Mouse (Mus musculus): ENCODE results near the gene Klf2. TPM values are rescaled to one million over a fixed set of nuclear protein-coding genes. Genes with fewer than 3 reads are reported as not detected.
A peak's percentile ranks its signal among the peaks of the same experiment; 100 is the strongest.

The Klf2 gene
- polyA plus RNA-seq, 1 experiment from 2014 or later, result 22.1 TPM

DNA sequence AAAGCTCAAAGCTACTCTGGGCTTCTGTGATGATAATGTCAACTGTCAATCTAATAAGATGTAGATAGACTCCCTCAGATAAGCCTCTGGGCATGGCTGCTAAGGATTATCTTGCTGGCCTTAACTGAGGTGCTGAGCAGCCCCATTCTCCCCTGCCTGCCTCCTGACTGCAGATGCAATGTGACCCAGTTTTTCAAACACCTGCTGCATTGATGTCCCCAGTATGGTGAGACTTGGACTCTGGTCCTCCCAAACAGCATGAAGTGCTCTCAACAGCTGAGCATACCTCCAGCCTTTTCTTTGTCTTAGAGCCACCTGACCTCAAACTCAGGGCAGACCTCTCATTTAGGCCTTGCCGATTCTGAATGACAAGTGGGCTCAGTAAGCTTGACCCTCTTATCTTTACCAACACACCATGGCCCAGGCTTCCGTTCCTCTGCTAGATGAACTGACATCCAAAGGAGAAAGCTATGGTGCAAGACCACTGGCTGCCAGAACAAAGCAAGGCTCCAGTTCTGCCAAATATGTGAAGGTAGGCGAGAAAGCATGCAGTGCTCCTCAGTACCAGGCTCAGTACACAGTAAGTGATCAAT lies 5.8 kb upstream of the Klf2 start:
- H3K4me1 ChIP-seq (ENCODE audit: control insufficient read depth, insufficient read depth, low read length), result no peaks in the 10 kb centered on the region
- no peaks in the 10 kb centered on the region for H3K9me3 ChIP-seq (ENCODE audit: control insufficient read depth, low read length)
- ATAC-seq (ENCODE audit: low read depth), result no peak
- no peak overlapping the region for H3K9ac ChIP-seq (ENCODE audit: low read depth, low read length)
- no peak overlapping the region for H3K4me2 ChIP-seq (ENCODE audit: low read depth, low read length)
- 81% methylated on average over 3 of the region's 3 CpGs for WGBS
- no peak overlapping the region for H3K4me3 ChIP-seq (ENCODE audit: low read depth, low read length)
- DNase-seq (ENCODE audit: low spot score), result no peak
- H3K27ac ChIP-seq (replicated peaks; ENCODE audit: low read depth, low read length), result no peak overlapping the region
- no peaks in the 10 kb centered on the region for H3K36me3 ChIP-seq (ENCODE audit: control insufficient read depth, insufficient read depth, low read length)
- no peaks in the 10 kb centered on the region for H3K27me3 ChIP-seq (replicated peaks; ENCODE audit: control insufficient read depth, insufficient read depth, low read length)

DNA sequence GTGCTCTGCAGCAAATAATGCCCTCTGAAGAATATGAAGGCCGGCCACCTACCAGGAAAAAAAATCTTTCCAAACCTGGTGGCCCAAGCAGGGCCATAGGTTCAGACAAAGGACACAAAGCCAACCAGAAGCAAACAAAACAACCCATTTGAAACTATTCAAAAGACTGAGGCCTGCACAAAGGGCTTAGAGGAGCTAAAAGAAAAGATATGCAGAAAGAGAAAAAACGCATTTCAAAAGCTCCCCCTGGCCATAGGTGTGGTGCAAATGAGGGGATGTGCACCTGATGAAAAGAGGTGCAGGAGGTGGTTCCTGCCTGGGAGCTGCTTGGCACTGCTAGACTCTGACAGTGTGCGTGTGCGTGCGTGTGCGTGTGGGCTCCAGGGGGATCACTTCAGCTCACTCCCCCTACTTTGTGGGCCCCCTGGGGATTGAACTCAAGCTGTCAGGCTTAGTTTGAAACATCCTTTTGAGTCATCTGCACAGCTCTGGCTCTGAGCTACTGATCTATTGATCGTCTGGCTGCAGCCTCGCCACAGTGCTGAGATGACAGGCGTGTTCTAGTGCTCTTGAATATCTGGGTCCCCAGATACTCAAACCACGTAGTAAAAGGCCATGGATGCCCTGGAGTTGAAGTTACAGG lies 2.7 kb upstream of the Klf2 start:
- H3K4me1 ChIP-seq (ENCODE audit: control insufficient read depth, insufficient read depth, low read length), result no peaks in the 10 kb centered on the region
- ATAC-seq (ENCODE audit: low read depth), result no peak
- 36% methylated on average over 10 of the region's 10 CpGs for WGBS
- no peak for DNase-seq (ENCODE audit: low spot score)
- H3K9ac ChIP-seq (ENCODE audit: low read depth, low read length), result no peak overlapping the region
- H3K27ac ChIP-seq (replicated peaks; ENCODE audit: low read depth, low read length), result no peak overlapping the region
- no peaks in the 10 kb centered on the region for H3K9me3 ChIP-seq (ENCODE audit: control insufficient read depth, low read length)
- no peaks in the 10 kb centered on the region; the same call in 1 of the 2 replicates for H3K36me3 ChIP-seq (ENCODE audit: control insufficient read depth, insufficient read depth, low read length)
- no peak overlapping the region for H3K4me2 ChIP-seq (ENCODE audit: low read depth, low read length)
- H3K27me3 ChIP-seq (replicated peaks; ENCODE audit: control insufficient read depth, insufficient read depth, low read length), result peaks cover 23% of the 10 kb centered on the region
- H3K4me3 ChIP-seq (ENCODE audit: low read depth, low read length), result no peak overlapping the region

DNA sequence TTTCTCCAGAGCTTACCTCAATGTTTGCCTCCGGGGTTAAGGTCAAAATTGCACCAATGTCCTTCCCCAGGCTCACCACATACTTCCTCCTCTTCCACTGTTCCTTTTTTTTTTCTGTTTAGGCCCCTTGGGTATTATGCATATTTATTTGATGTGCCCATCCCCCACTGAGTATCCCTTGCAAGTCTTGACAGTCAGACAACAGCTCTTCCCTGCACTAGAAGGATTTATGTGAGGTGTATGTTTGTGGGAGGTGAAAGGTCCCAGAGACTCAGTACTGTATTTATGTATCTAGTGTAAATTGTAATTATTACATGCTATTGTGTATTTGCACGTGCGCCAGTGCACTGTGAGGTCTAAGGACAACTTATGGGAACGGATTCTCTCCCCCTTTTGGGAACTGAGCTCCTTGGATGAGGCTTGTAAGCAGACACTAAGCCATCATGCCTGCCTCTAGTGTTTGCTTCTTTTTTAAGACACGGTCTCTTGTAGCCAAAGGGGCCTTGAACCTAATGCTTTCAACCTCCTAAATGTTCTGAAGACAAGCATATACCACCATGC lies 1.0 kb upstream of the Klf2 start:
- H3K4me3 ChIP-seq (ENCODE audit: low read depth, low read length), result no peak overlapping the region
- no peak overlapping the region for H3K4me2 ChIP-seq (ENCODE audit: low read depth, low read length)
- H3K36me3 ChIP-seq (ENCODE audit: control insufficient read depth, insufficient read depth, low read length), result no peaks in the 10 kb centered on the region; the same call in 1 of the 2 replicates
- WGBS, result 43% methylated on average over 5 of the region's 5 CpGs
- no peaks in the 10 kb centered on the region for H3K9me3 ChIP-seq (ENCODE audit: control insufficient read depth, low read length)
- ATAC-seq (ENCODE audit: low read depth) (no peak), DNase-seq (ENCODE audit: low spot score) (no peak)
- H3K27me3 ChIP-seq (replicated peaks; ENCODE audit: control insufficient read depth, insufficient read depth, low read length), result peaks cover 38% of the 10 kb centered on the region
- no peaks in the 10 kb centered on the region for H3K4me1 ChIP-seq (ENCODE audit: control insufficient read depth, insufficient read depth, low read length)
- no peak overlapping the region for H3K27ac ChIP-seq (replicated peaks; ENCODE audit: low read depth, low read length)
- H3K9ac ChIP-seq (ENCODE audit: low read depth, low read length), result no peak overlapping the region

- Histone ChIP-seq H3K4me3 (ENCODE audit: low read depth, low read length) (peak overlapping the region; percentile 55), H3K4me2 (ENCODE audit: low read depth, low read length) (peak overlapping the region; percentile 86), H3K9ac (ENCODE audit: low read depth, low read length) (peak overlapping the region; percentile 72), H3K9me3 (ENCODE audit: control insufficient read depth, low read length) (no peaks in the 10 kb centered on the region), H3K27me3 (replicated peaks; ENCODE audit: control insufficient read depth, insufficient read depth, low read length) (peaks cover 38% of the 10 kb centered on the region), H3K4me1 (ENCODE audit: control insufficient read depth, insufficient read depth, low read length) (no peaks in the 10 kb centered on the region), H3K36me3 (ENCODE audit: control insufficient read depth, insufficient read depth, low read length) (no peaks in the 10 kb centered on the region; the same call in 1 of the 2 replicates), H3K27ac (replicated peaks; ENCODE audit: low read depth, low read length) (no peak overlapping the region; the same call in 1 of the 2 replicates)
- no peak for ATAC-seq (ENCODE audit: low read depth)
- no peak for DNase-seq (ENCODE audit: low spot score)
- WGBS, result 2% methylated on average over 24 of the region's 48 CpGs
Measured at GRCm38 (mm10) chr8:72319397-72319796, 564 bp downstream of the Klf2 start.

GRCm38 (mm10) chr8:72319921-72320802 lies 1.3 kb downstream of the Klf2 start:
- no peaks in the 10 kb centered on the region for H3K4me1 ChIP-seq (ENCODE audit: control insufficient read depth, insufficient read depth, low read length)

DNA sequence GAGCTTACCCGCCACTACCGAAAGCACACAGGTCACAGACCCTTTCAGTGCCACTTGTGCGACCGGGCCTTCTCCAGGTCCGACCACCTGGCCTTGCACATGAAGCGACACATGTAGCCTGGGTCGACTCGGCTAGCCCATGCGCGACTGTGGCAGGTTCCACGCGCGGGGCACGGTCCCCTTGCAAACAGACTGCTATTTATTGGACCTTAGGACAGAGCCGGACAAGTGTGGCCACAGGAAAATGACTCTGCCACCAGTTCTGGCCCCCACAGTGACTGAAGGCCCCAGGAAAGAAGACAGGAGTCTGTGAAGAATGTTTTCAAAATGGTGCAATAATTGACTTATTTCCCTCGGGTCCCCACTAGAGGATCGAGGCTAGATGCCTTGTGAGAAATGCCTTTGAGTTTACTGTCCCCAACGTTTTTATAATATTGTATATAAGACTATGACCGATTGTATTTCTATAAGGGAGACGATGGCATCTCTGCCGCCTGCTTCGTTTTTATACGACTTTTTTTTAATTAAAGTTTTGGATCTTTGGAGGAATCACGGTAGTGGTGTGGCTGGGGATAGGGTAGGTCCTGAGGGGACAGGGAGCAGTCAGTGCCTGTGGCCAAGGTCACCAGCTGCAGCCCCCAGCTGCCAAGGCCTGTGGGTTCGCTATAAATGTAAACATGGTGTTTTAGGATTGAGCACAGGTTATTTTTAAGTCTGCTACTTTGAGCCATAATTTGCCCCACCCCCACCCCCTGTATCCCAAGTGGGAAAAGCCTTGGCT lies 2.2 kb downstream of the Klf2 start:
- WGBS, result 55% methylated on average over 25 of the region's 25 CpGs
- H3K9ac ChIP-seq (ENCODE audit: low read depth, low read length), result peak overlapping the region; percentile 72
- H3K4me1 ChIP-seq (ENCODE audit: control insufficient read depth, insufficient read depth, low read length), result no peaks in the 10 kb centered on the region
- H3K36me3 ChIP-seq (ENCODE audit: control insufficient read depth, insufficient read depth, low read length), result no peaks in the 10 kb centered on the region; the same call in 1 of the 2 replicates
- H3K9me3 ChIP-seq (ENCODE audit: control insufficient read depth, low read length), result no peaks in the 10 kb centered on the region
- DNase-seq (ENCODE audit: low spot score), result no peak
- H3K27ac ChIP-seq (replicated peaks; ENCODE audit: low read depth, low read length), result no peak overlapping the region
- peak overlapping the region; percentile 86 for H3K4me2 ChIP-seq (ENCODE audit: low read depth, low read length)
- H3K4me3 ChIP-seq (ENCODE audit: low read depth, low read length), result peak overlapping the region; percentile 55
- no peak for ATAC-seq (ENCODE audit: low read depth)
- H3K27me3 ChIP-seq (replicated peaks; ENCODE audit: control insufficient read depth, insufficient read depth, low read length), result peaks cover 38% of the 10 kb centered on the region

More at GRCm38 (mm10) chr8:72319921-72320802, 1.3 kb downstream of the Klf2 start:
- peaks cover 38% of the 10 kb centered on the region for H3K27me3 ChIP-seq (replicated peaks; ENCODE audit: control insufficient read depth, insufficient read depth, low read length)
- peak overlapping the region; percentile 86 for H3K4me2 ChIP-seq (ENCODE audit: low read depth, low read length)
- DNase-seq (ENCODE audit: low spot score) (no peak), ATAC-seq (ENCODE audit: low read depth) (no peak)
- peak overlapping the region; percentile 72 for H3K9ac ChIP-seq (ENCODE audit: low read depth, low read length)
- H3K27ac ChIP-seq (replicated peaks; ENCODE audit: low read depth, low read length), result no peak overlapping the region
- peak overlapping the region; percentile 55 for H3K4me3 ChIP-seq (ENCODE audit: low read depth, low read length)
- WGBS, result 18% methylated on average over 19 of the region's 55 CpGs
- no peaks in the 10 kb centered on the region; the same call in 1 of the 2 replicates for H3K36me3 ChIP-seq (ENCODE audit: control insufficient read depth, insufficient read depth, low read length)
- H3K9me3 ChIP-seq (ENCODE audit: control insufficient read depth, low read length), result no peaks in the 10 kb centered on the region

DNA sequence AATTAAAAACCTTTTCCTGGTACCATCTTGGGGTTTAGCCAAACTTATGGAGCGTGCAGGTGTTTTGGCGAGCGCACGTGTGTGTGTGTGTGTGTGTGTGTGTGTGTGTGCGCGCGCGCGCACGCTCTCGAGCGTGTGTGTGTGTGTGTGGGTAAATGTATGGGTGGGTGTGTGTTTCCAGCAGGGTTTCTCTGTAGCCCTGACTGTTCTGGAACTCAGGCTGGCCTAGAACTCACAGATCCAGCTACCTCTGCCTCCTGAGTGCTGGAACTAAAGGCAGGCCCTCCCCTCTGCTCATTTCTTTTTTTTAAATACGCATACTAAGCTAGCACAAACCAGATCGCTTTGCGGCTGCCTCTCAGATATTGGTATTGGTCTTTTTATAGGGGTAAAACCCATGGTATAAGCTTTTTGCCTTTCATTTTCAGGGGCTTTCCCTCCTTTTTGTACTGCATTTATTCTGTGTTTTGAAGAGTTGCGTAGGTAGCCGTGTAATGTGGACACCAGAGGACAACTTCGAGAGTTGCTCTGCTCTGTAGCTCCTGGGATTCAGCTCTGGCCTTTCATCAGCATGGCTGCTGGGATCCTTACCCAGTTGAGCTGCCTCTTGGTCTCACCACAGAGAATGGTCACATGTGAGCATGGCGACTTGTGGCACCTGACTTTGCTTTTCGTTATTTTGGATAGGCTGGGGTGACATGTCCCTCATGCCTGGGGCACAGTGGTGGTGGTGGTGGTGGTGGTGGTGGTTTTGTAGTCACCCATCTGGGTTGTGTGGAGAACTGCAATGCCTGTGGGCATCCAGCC lies 3.0 kb downstream of the Klf2 start:
- 88% methylated on average over 20 of the region's 20 CpGs for WGBS

More for the DNA sequence above, 3.0 kb downstream of the Klf2 start:
- peak overlapping the region; percentile 55 for H3K4me3 ChIP-seq (ENCODE audit: low read depth, low read length)
- no peaks in the 10 kb centered on the region; the same call in 1 of the 2 replicates for H3K36me3 ChIP-seq (ENCODE audit: control insufficient read depth, insufficient read depth, low read length)
- H3K9ac ChIP-seq (ENCODE audit: low read depth, low read length), result no peak overlapping the region
- H3K9me3 ChIP-seq (ENCODE audit: control insufficient read depth, low read length), result no peaks in the 10 kb centered on the region
- H3K4me1 ChIP-seq (ENCODE audit: control insufficient read depth, insufficient read depth, low read length), result no peaks in the 10 kb centered on the region
- ATAC-seq (ENCODE audit: low read depth) (no peak), DNase-seq (ENCODE audit: low spot score) (no peak)
- no peak overlapping the region for H3K27ac ChIP-seq (replicated peaks; ENCODE audit: low read depth, low read length)
- H3K27me3 ChIP-seq (replicated peaks; ENCODE audit: control insufficient read depth, insufficient read depth, low read length), result peaks cover 38% of the 10 kb centered on the region
- peak overlapping the region; percentile 86 for H3K4me2 ChIP-seq (ENCODE audit: low read depth, low read length)

Measured in embryonic facial prominence, embryonic 14.5 days (tissue).